Mouse (Mus musculus) ES-CJ7 (cell line): Measurements from ENCODE around the gene Gdpgp1.
A peak's percentile ranks its signal among the peaks of the same experiment; 100 is the strongest.

Experiments
- DNase-seq: peaks from one replicate; pipeline ENCODE4 v3.0.0; 2011; ENCODE audit warnings: low read depth, low spot score

Gdpgp1 gene

GRCm38 (mm10) chr7:80199851-80200587 lies 32.6 kb upstream of the Gdpgp1 start:
- DNase-seq = peak; percentile 90

- no peak for DNase-seq
These were observed 32.1 kb upstream of the Gdpgp1 start for GRCm38 (mm10) chr7:80200588-80200945.

- DNase-seq = no peak
These were observed 31.6 kb upstream of the Gdpgp1 start for GRCm38 (mm10) chr7:80200963-80201539.

GRCm38 (mm10) chr7:80201888-80202540 lies 30.7 kb upstream of the Gdpgp1 start:
- no peak for DNase-seq

GRCm38 (mm10) chr7:80202961-80203360 lies 29.7 kb upstream of the Gdpgp1 start:
- DNase-seq = no peak

- no peak for DNase-seq
These were observed 29.0 kb upstream of the Gdpgp1 start for GRCm38 (mm10) chr7:80203638-80204096.

GRCm38 (mm10) chr7:80204362-80204761 lies 28.3 kb upstream of the Gdpgp1 start:
- DNase-seq = no peak

GRCm38 (mm10) chr7:80204961-80205360 lies 27.7 kb upstream of the Gdpgp1 start:
- DNase-seq = no peak

GRCm38 (mm10) chr7:80205705-80206589 lies 26.7 kb upstream of the Gdpgp1 start:
- no peak for DNase-seq

GRCm38 (mm10) chr7:80207314-80207731 lies 25.3 kb upstream of the Gdpgp1 start:
- DNase-seq = peak; percentile 70

GRCm38 (mm10) chr7:80208026-80208642 lies 24.5 kb upstream of the Gdpgp1 start:
- DNase-seq = no peak

- no peak for DNase-seq
These were observed 23.8 kb upstream of the Gdpgp1 start for GRCm38 (mm10) chr7:80208738-80209430.

- DNase-seq = no peak
These were observed 23.0 kb upstream of the Gdpgp1 start for GRCm38 (mm10) chr7:80209669-80210068.

- DNase-seq = no peak
These were observed 21.7 kb upstream of the Gdpgp1 start for GRCm38 (mm10) chr7:80210982-80211381.

- no peak for DNase-seq
These were observed 19.1 kb upstream of the Gdpgp1 start for GRCm38 (mm10) chr7:80213604-80214003.

GRCm38 (mm10) chr7:80214459-80214858 lies 18.2 kb upstream of the Gdpgp1 start:
- DNase-seq = no peak

- peak; percentile 87 for DNase-seq
These were observed 17.3 kb upstream of the Gdpgp1 start for GRCm38 (mm10) chr7:80215398-80215797.

- no peak for DNase-seq
These were observed 16.1 kb upstream of the Gdpgp1 start for GRCm38 (mm10) chr7:80216566-80216965.

- no peak for DNase-seq
These were observed 14.0 kb upstream of the Gdpgp1 start for GRCm38 (mm10) chr7:80218666-80219065.

GRCm38 (mm10) chr7:80220237-80220797 lies 12.3 kb upstream of the Gdpgp1 start:
- DNase-seq = no peak
